Mouse (Mus musculus) neural tube, embryonic 14.5 days (tissue): ENCODE results near the gene Il2. TPM values are rescaled to one million over a fixed set of nuclear protein-coding genes. Genes with fewer than 3 reads are reported as not detected.

Experiments used
- ATAC-seq: fragments of 200-750 bp; cut with Nextera tagmentation; 2 replicates; pipeline ENCODE4 v1.8.0; 2017; ENCODE audit warnings: low read depth, mild to moderate bottlenecking, moderate TSS enrichment, moderate library complexity
- H3K27ac ChIP-seq: fragments of 300-500 bp; sonication (generic); 2 replicates; pipeline ENCODE4 v1.5.1; 2014; ENCODE audit warnings: low read depth, mild to moderate bottlenecking, control low read depth, low read length, moderate library complexity, mixed read lengths
- H3K27me3 ChIP-seq: fragments of 300-500 bp; sonication (generic); 2 replicates; pipeline ENCODE4 v1.6.1; 2014; ENCODE audit warnings: low read length; ENCODE audit not compliant: control insufficient read depth, insufficient read depth
- H3K36me3 ChIP-seq: fragments of 300-500 bp; sonication (generic); 2 replicates; pipeline ENCODE4 v1.6.1; 2014; ENCODE audit warnings: low read length, mixed read lengths; ENCODE audit not compliant: control insufficient read depth, insufficient read depth
- H3K4me1 ChIP-seq: fragments of 300-500 bp; sonication (generic); 2 replicates; pipeline ENCODE4 v1.6.1; 2014; ENCODE audit warnings: low read length; ENCODE audit not compliant: control insufficient read depth, insufficient read depth
- H3K4me2 ChIP-seq: fragments of 300-500 bp; sonication (generic); 2 replicates; pipeline ENCODE4 v1.6.1; 2014; ENCODE audit warnings: mild to moderate bottlenecking, low read depth, low read length, control low read depth
- H3K4me3 ChIP-seq: fragments of 300-500 bp; sonication (generic); 2 replicates; pipeline ENCODE4 v1.5.1; 2014; ENCODE audit warnings: low read depth, low read length, control low read depth, mixed read lengths
- H3K9ac ChIP-seq: fragments of 300-500 bp; sonication (generic); replicated peaks from 2 replicates; pipeline ENCODE4 v1.6.1; 2014; ENCODE audit warnings: low read depth, mild to moderate bottlenecking, control low read depth, low read length, mixed read lengths
- H3K9me3 ChIP-seq: fragments of 300-500 bp; sonication (generic); 2 replicates; pipeline ENCODE4 v1.6.1; 2016; ENCODE audit warnings: low read length; ENCODE audit not compliant: control insufficient read depth
- WGBS: fragments of 180-500 bp; shearing (Covaris S2); extraction: QIAGEN DNeasy Blood & Tissue Kit; methylation state at CpG from one replicate; pipeline ENCODE4 v1.1.7; 2014; 5-methylcytosine and 5-hydroxymethylcytosine counted together
- polyA plus RNA-seq: library from polyadenylated mRNA; unstranded; fragments of >200 nt; fragmentation: Nextera tagmentation; extraction: Ambion mirVana; gene quantifications from 2 replicates; pipeline ENCODE4 v1.2.1, GENCODE M21; 2014

The Il2 gene
- polyA plus RNA-seq, 1 experiment from 2014 or later: 0.40 TPM

DNA sequence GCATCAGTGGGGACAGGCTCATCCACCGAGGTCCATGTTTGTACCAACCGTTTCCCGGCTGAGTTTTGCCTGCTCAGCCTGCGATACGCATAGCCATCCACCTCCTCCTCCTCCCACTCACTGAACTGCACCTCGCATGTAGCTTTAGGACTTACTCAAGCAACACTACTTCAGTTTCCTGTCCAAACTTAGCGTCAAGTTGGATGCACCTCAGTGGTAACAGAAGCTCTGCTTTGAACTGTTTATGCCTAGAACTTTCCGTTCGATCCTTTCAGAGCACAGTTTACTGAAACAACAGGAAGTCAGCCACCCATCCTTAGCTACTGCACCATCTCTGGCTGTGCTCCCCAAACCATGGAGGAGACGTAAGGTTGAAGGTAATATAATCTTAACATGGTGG lies 26.5 kb upstream of the Il2 start:
- Histone ChIP-seq H3K27ac (no peak overlapping the region), H3K4me1 (no peaks in the 10 kb centered on the region), H3K9me3 (no peaks in the 10 kb centered on the region), H3K9ac (no peak overlapping the region), H3K4me2 (no peak overlapping the region), H3K4me3 (no peak overlapping the region), H3K36me3 (no peaks in the 10 kb centered on the region), H3K27me3 (no peaks in the 10 kb centered on the region)
- ATAC-seq: no peak
- WGBS: 87% methylated on average over 10 of the region's 10 CpGs

GRCm38 (mm10) chr3:37146810-37147209 lies 21.1 kb upstream of the Il2 start:
- Histone ChIP-seq H3K27ac (no peak overlapping the region), H3K27me3 (no peaks in the 10 kb centered on the region), H3K4me3 (no peak overlapping the region), H3K4me1 (no peaks in the 10 kb centered on the region), H3K9me3 (no peaks in the 10 kb centered on the region), H3K9ac (no peak overlapping the region), H3K36me3 (no peaks in the 10 kb centered on the region), H3K4me2 (no peak overlapping the region)
- WGBS: 72% methylated on average over 7 of the region's 7 CpGs
- no peak for ATAC-seq

- Histone ChIP-seq H3K27ac (no peak overlapping the region), H3K9me3 (no peaks in the 10 kb centered on the region), H3K4me3 (no peak overlapping the region), H3K4me1 (no peaks in the 10 kb centered on the region), H3K4me2 (no peak overlapping the region), H3K27me3 (no peaks in the 10 kb centered on the region), H3K9ac (no peak overlapping the region), H3K36me3 (no peaks in the 10 kb centered on the region)
- 35% methylated on average over 8 of the region's 8 CpGs for WGBS
- ATAC-seq: no peak
Measured at GRCm38 (mm10) chr3:37146406-37146805, 20.6 kb upstream of the Il2 start.

DNA sequence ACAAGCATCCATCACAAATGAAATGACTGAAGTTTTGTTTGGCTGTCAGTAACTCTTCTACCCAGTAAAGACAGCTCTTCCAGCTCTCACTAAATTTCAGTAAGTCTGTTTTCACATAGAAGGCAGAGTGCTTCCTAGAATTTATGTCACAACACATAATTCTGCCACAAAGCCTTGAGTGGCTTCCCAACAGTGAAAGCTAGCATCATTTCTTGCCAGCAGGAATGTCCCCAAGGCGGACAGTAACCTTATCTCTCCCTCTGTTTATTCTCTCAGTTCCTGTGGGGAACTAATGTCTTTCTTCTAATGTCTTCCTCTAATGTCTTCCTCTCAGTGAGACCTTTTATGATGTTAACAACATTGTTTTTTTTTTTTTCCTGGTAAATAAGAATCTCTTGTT lies 19.2 kb upstream of the Il2 start:
- no peak for ATAC-seq
- WGBS: 36% methylated on average over 1 of the region's 1 CpGs

DNA sequence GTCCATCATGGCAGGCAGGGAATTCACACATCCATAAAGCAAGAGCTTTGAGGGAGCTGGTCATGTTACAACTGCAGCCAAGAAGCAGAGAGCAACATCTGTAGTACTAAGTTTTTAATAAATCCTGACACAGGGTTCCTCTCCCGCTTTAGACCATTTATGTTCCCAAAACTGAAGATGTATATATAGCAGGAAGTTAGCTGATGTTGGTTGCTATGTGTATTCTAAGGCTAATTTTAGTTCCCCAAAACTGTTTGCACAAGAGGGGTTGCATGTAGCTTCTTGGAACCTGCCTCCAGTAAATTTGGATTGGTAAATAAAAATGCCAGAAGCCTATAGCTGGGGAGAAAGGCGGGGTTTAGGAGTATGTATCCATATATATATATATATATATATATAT lies 16.1 kb upstream of the Il2 start:
- 87% methylated on average over 2 of the region's 2 CpGs for WGBS
- H3K4me3 ChIP-seq: no peak overlapping the region
- H3K36me3 ChIP-seq: no peaks in the 10 kb centered on the region
- H3K27me3 ChIP-seq: no peaks in the 10 kb centered on the region
- ATAC-seq: no peak
- no peak overlapping the region for H3K9ac ChIP-seq
- no peak overlapping the region for H3K27ac ChIP-seq
- no peaks in the 10 kb centered on the region for H3K9me3 ChIP-seq
- no peaks in the 10 kb centered on the region for H3K4me1 ChIP-seq
- H3K4me2 ChIP-seq: no peak overlapping the region

More for the DNA sequence above, 19.2 kb upstream of the Il2 start:
- H3K4me1 ChIP-seq: no peaks in the 10 kb centered on the region
- H3K36me3 ChIP-seq: no peaks in the 10 kb centered on the region
- H3K4me2 ChIP-seq: no peak overlapping the region
- no peak overlapping the region for H3K9ac ChIP-seq
- no peak overlapping the region for H3K27ac ChIP-seq
- no peaks in the 10 kb centered on the region for H3K27me3 ChIP-seq
- no peak overlapping the region for H3K4me3 ChIP-seq
- no peaks in the 10 kb centered on the region for H3K9me3 ChIP-seq

GRCm38 (mm10) chr3:37140168-37140906 lies 14.6 kb upstream of the Il2 start:
- Histone ChIP-seq H3K27me3 (no peaks in the 10 kb centered on the region), H3K27ac (no peak overlapping the region)
- WGBS: 93% methylated on average over 6 of the region's 6 CpGs

DNA sequence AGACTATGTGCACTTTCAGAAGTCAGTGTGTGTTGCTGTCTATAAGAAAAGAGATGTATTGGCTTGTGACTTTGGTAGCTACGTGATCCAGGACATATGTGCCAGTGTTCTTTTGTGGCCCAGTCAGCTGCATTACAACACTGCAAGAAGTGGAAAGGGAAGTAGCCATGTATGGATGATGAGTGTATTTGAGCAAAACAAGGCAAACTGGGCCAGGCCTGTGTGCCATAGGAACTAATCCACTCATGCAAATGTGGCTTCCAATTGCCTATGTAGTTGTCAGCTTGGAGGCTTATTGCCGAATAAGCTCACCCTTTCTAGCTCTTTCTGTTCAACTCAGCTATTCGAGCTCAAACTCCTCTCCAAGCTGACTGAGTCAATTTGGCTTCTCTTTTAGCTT lies 13.4 kb upstream of the Il2 start:
- no peak overlapping the region for H3K4me3 ChIP-seq
- no peaks in the 10 kb centered on the region for H3K9me3 ChIP-seq
- no peak overlapping the region for H3K4me2 ChIP-seq
- no peaks in the 10 kb centered on the region for H3K27me3 ChIP-seq
- no peaks in the 10 kb centered on the region for H3K36me3 ChIP-seq
- no peak for ATAC-seq
- H3K4me1 ChIP-seq: no peaks in the 10 kb centered on the region
- H3K27ac ChIP-seq: no peak overlapping the region
- WGBS: 86% methylated on average over 3 of the region's 3 CpGs
- H3K9ac ChIP-seq: no peak overlapping the region

More at GRCm38 (mm10) chr3:37140168-37140906, 14.6 kb upstream of the Il2 start:
- no peak overlapping the region for H3K4me3 ChIP-seq
- H3K4me1 ChIP-seq: no peaks in the 10 kb centered on the region
- H3K9me3 ChIP-seq: no peaks in the 10 kb centered on the region
- H3K4me2 ChIP-seq: no peak overlapping the region
- H3K9ac ChIP-seq: no peak overlapping the region
- no peak for ATAC-seq
- no peaks in the 10 kb centered on the region for H3K36me3 ChIP-seq

- 73% methylated on average over 4 of the region's 4 CpGs for WGBS
- ATAC-seq: no peak
Measured at GRCm38 (mm10) chr3:37137231-37137630, 11.5 kb upstream of the Il2 start.

DNA sequence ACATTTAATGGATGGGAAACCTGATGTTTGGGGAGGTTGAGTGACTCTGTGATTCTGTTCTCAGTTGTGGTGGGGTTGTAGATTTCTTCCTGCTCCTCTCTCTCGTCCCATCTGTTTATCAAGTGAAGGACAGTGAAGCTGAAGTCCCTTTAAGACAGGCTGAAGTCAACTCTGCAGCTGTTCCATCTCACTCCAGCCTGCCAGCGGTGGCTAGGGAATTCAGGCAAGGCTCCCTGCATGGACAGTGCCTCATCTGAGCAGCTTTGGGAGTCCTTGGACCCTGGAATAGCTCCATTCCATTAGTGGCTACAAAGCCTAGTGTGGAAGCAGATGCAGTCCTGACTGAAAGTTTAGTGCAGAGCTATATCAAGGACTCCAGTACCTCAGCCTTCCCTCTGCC lies 3.3 kb upstream of the Il2 start:
- H3K36me3 ChIP-seq: no peaks in the 10 kb centered on the region
- no peak overlapping the region for H3K9ac ChIP-seq
- WGBS: 74% methylated on average over 2 of the region's 2 CpGs
- no peaks in the 10 kb centered on the region for H3K9me3 ChIP-seq
- H3K4me2 ChIP-seq: no peak overlapping the region
- no peak for ATAC-seq
- no peaks in the 10 kb centered on the region for H3K4me1 ChIP-seq
- H3K27ac ChIP-seq: no peak overlapping the region
- H3K4me3 ChIP-seq: no peak overlapping the region
- no peaks in the 10 kb centered on the region for H3K27me3 ChIP-seq

More at GRCm38 (mm10) chr3:37137231-37137630, 11.5 kb upstream of the Il2 start:
- Histone ChIP-seq H3K27ac (no peak overlapping the region), H3K4me3 (no peak overlapping the region), H3K4me2 (no peak overlapping the region), H3K27me3 (no peaks in the 10 kb centered on the region), H3K4me1 (no peaks in the 10 kb centered on the region), H3K36me3 (no peaks in the 10 kb centered on the region), H3K9ac (no peak overlapping the region), H3K9me3 (no peaks in the 10 kb centered on the region)
